Mouse (Mus musculus) gastrocnemius, adult 8-10 months (tissue): ENCODE measurements around the gene Vmn1r124. TPM values are rescaled to one million over a fixed set of nuclear protein-coding genes. Genes with fewer than 3 reads are reported as not detected.
"Not testable (repeated sequence)": the region's sequence is repeated elsewhere in the genome, so short reads cannot be mapped to it uniquely, and the experiment has no call there.

Experiments
- DNase-seq, 2 experiments: peaks; one replicate each; pipeline ENCODE4 v3.0.0; 2022; ENCODE audit warnings: low spot score in 2 of 2
- total RNA-seq, 4 experiments: library from RNA; stranded (reverse); gene quantifications; 2 replicates each; pipeline ENCODE4 v1.2.4; 2022

Vmn1r124 gene
- total RNA-seq: not detected

DNA sequence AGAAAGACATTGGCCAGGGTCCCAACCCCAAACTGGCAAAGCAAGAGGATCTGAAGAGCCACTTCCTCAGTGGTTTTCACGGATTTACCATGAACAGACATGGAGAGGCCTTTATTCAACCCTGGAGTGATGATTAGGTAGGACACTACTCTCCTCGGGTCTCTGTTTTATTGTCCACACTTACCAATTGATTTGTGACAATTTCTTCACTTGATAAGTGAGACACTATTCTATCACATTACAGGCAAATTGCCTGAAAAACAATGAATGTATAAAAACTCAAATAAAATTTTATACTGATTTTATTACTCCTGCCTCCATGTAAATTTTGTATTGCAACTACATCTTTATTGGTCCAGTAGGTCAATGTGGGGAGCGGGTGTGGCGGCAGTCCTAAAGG is at the start of gene Vmn1r124:
Gene Vmn1r124, minus strand, starts transcription at position 101 of the 400 bp plus-strand sequence.
- not testable (repeated sequence) for DNase-seq

DNA sequence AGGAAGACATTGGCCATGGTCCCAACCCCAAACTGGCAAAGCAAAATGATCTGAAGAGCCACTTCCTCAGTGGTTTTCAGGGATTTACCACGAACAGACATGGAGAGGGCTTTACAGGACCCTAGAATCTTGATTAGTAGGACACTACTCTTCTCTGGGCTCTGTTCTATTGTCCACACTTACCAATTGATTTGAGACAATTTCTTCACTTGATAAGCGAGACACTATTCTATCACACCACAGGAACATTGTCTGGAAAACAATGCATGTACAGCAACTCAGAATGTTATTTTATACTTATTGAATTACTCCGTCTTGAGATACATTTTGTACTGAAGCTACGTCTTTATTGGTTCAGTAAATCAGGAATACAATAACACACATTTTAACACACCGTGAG is 41.0 kb upstream of the Vmn1r124 start, which contains the start of gene Vmn1r126:
Gene Vmn1r126, minus strand, starts transcription at position 101 of the 400 bp plus-strand sequence.
- DNase-seq: not testable (repeated sequence)

DNA sequence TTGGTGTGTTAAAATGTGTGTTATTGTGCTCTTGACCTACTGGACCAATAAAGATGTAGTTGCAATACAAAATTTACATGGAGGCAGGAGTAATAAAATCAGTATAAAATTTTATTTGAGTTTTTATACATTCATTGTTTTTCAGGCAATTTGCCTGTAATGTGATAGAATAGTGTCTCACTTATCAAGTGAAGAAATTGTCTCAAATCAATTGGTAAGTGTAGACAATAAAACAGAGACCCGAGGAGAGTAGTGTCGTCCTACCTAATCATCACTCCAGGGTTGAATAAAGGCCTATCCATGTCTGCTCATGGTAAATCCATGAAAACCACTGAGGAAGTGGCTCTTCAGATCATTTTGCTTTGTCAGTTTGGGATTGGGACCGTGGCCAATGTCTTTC is 11.5 kb upstream of the Vmn1r124 start, which contains the start of gene Vmn1r125:
Gene Vmn1r125, plus strand, starts transcription at position 301 of the 400 bp plus-strand sequence.
- not testable (repeated sequence) for DNase-seq

Other genes starting within 250 kb of the Vmn1r124 start
- not detected for gene Vmn1r119, start 248.2 kb downstream of the Vmn1r124 start, total RNA-seq
- not detected for gene Vmn1r120, start 206.8 kb downstream of the Vmn1r124 start, total RNA-seq
- gene Vmn1r121, start 162.1 kb downstream of the Vmn1r124 start, total RNA-seq: not detected
- gene Vmn1r122, start 126.5 kb downstream of the Vmn1r124 start, total RNA-seq: not detected
- gene Vmn1r123, start 98.4 kb downstream of the Vmn1r124 start, total RNA-seq: not detected
- gene Gm5157, start 70.2 kb downstream of the Vmn1r124 start, total RNA-seq: not detected
- gene Vmn1r125, start 11.6 kb upstream of the Vmn1r124 start, total RNA-seq: not detected
- gene Vmn1r126, start 40.9 kb upstream of the Vmn1r124 start, total RNA-seq: not detected
- not detected for gene Vmn1r127, start 59.2 kb upstream of the Vmn1r124 start, total RNA-seq
- not detected for gene Vmn1r128, start 88.8 kb upstream of the Vmn1r124 start, total RNA-seq
- gene Vmn1r129, start 100.7 kb upstream of the Vmn1r124 start, total RNA-seq: not detected
- gene Gm6882, start 172.1 kb upstream of the Vmn1r124 start, total RNA-seq: not detected